Mouse (Mus musculus): Measurements from ENCODE around the gene Slc22a26. TPM values are rescaled to one million over a fixed set of nuclear protein-coding genes. Genes with fewer than 3 reads are reported as not detected.

The Slc22a26 gene
- polyA plus RNA-seq (2014; fragmentation: Illumina TruSeq; extraction: RNeasy Lipid Tissue Mini Kit (QIAGEN cat#74804); ENCODE audit: low read depth, low replicate concordance) = not detected

GRCm38 (mm10) chr19:7802571-7802970 lies at the start of gene Slc22a26:
Gene Slc22a26 (minus strand): TSS chr19:7802667.

Other genes with a start within 250 kb of the Slc22a26 start
- 1.7 TPM for gene Pla2g16, start 245.2 kb downstream of the Slc22a26 start, polyA plus RNA-seq (2014; fragmentation: Illumina TruSeq; extraction: RNeasy Lipid Tissue Mini Kit (QIAGEN cat#74804); ENCODE audit: low read depth, low replicate concordance)
- 0.31 TPM for gene Lgals12, start 195.5 kb downstream of the Slc22a26 start, polyA plus RNA-seq (2014; fragmentation: Illumina TruSeq; extraction: RNeasy Lipid Tissue Mini Kit (QIAGEN cat#74804); ENCODE audit: low read depth, low replicate concordance)
- gene Hrasls5, start 190.1 kb downstream of the Slc22a26 start, polyA plus RNA-seq (2014; fragmentation: Illumina TruSeq; extraction: RNeasy Lipid Tissue Mini Kit (QIAGEN cat#74804); ENCODE audit: low read depth, low replicate concordance) = 437 TPM
- gene Slc22a19, start 91.4 kb downstream of the Slc22a26 start, polyA plus RNA-seq (2014; fragmentation: Illumina TruSeq; extraction: RNeasy Lipid Tissue Mini Kit (QIAGEN cat#74804); ENCODE audit: low read depth, low replicate concordance) = not detected
- gene Slc22a27, start 163.4 kb upstream of the Slc22a26 start, polyA plus RNA-seq (2014; fragmentation: Illumina TruSeq; extraction: RNeasy Lipid Tissue Mini Kit (QIAGEN cat#74804); ENCODE audit: low read depth, low replicate concordance) = not detected